In genomic region chr3:89419981-89420380, GRCm38 (mm10) we compare ENCODE assay signal across 8 mouse cellular contexts. TPM values are rescaled to one million over a fixed set of nuclear protein-coding genes. Genes with fewer than 3 reads are reported as not detected.
DNase-seq lines count a peak whose midpoint lies in the region; ATAC-seq and TF ChIP-seq lines count a peak whose summit lies in the region.

No protein-coding gene starts in this region.

- peak overlapping the region; percentile 80 for H3K4me3 ChIP-seq in heart, postnatal 0 days (ENCODE audit: low read depth, low read length)
- H3K4me3 ChIP-seq in brown adipose tissue, adult 24 weeks (ENCODE audit: insufficient read depth, low read depth, low read length), result peak overlapping the region; percentile 79
- peak overlapping the region; percentile 60 for H3K4me3 ChIP-seq in intestine, embryonic 16.5 days (ENCODE audit: low read length)
- H3K4me3 ChIP-seq in midbrain, embryonic 14.5 days (replicated peaks; ENCODE audit: low read depth, low read length), result peak overlapping the region; percentile 56

- no peak for DNase-seq in heart, postnatal 0 days (ENCODE audit: low spot score)
- DNase-seq in heart, postnatal 4 days, result no peak
- DNase-seq in midbrain, embryonic 14.5 days, result no peak
- no peak for DNase-seq in adrenal gland, adult 2 months
- DNase-seq in left cerebral cortex, postnatal 25 days (ENCODE audit: low spot score in 2 of 2), result no peak
- no peak for DNase-seq in thymus, adult 18-20 months

- no peak for TF ChIP-seq EP300 in heart, postnatal 0 days (IDR thresholded peaks at IDR 0.05; ENCODE audit: low read depth)

- peaks cover 26% of the 10 kb centered on the region for H3K36me3 ChIP-seq in heart, postnatal 0 days (replicated peaks; ENCODE audit: control insufficient read depth, insufficient read depth, low read length)
- peaks cover 10% of the 10 kb centered on the region for H3K36me3 ChIP-seq in intestine, embryonic 16.5 days (ENCODE audit: control insufficient read depth, insufficient read depth, low read length)
- peaks cover 6% of the 10 kb centered on the region; the same call in 1 of the 2 replicates for H3K36me3 ChIP-seq in midbrain, embryonic 14.5 days (ENCODE audit: control insufficient read depth, insufficient read depth, low read length)

- no peaks in the 10 kb centered on the region for H3K27me3 ChIP-seq in heart, postnatal 0 days (ENCODE audit: control insufficient read depth, insufficient read depth, low read length)
- no peaks in the 10 kb centered on the region for H3K27me3 ChIP-seq in intestine, embryonic 16.5 days (replicated peaks; ENCODE audit: control insufficient read depth, insufficient read depth, low read length)
- H3K27me3 ChIP-seq in midbrain, embryonic 14.5 days (ENCODE audit: control insufficient read depth, insufficient read depth, low read length), result no peaks in the 10 kb centered on the region

- peak overlapping the region; percentile 98 for H3K27ac ChIP-seq in heart, postnatal 0 days (ENCODE audit: low read depth)
- peak overlapping the region; percentile 98 for H3K27ac ChIP-seq in brown adipose tissue, adult 24 weeks (replicated peaks; ENCODE audit: low read depth, low read length)
- peak overlapping the region; percentile 98 for H3K27ac ChIP-seq in intestine, embryonic 16.5 days (ENCODE audit: low read length)
- no peak overlapping the region for H3K27ac ChIP-seq in midbrain, embryonic 14.5 days (replicated peaks; ENCODE audit: low read depth, low read length)

- intact Hi-C loops in left cerebral cortex, postnatal 25 days (cut with DNase I), result no loop called here

- peaks cover 12% of the 10 kb centered on the region; the same call in 1 of the 2 replicates for H3K4me1 ChIP-seq in heart, postnatal 0 days (ENCODE audit: control insufficient read depth, insufficient read depth)
- H3K4me1 ChIP-seq in brown adipose tissue, adult 24 weeks (ENCODE audit: control insufficient read depth, insufficient read depth, insufficient read length, low read length), result peaks cover 7% of the 10 kb centered on the region
- H3K4me1 ChIP-seq in intestine, embryonic 16.5 days (ENCODE audit: control insufficient read depth, insufficient read depth, low read length), result peaks cover 44% of the 10 kb centered on the region
- peaks cover 22% of the 10 kb centered on the region for H3K4me1 ChIP-seq in midbrain, embryonic 14.5 days (ENCODE audit: control insufficient read depth, insufficient read depth, low read length)

- no peak for ATAC-seq in heart, postnatal 0 days (ENCODE audit: insufficient read depth, low read depth)
- no peak for ATAC-seq in intestine, embryonic 16.5 days
- ATAC-seq in midbrain, embryonic 14.5 days (ENCODE audit: low FRiP score, low TSS enrichment), result no peak

- H3K9ac ChIP-seq in heart, postnatal 0 days (replicated peaks; ENCODE audit: low read depth, low read length), result peak overlapping the region; percentile 75
- peak overlapping the region; percentile 72 for H3K9ac ChIP-seq in intestine, embryonic 16.5 days (ENCODE audit: low read depth, low read length)
- H3K9ac ChIP-seq in midbrain, embryonic 14.5 days (replicated peaks; ENCODE audit: low read length), result no peak overlapping the region; the same call in 1 of the 2 replicates

- no peak for TF ChIP-seq CTCF in heart, postnatal 0 days (IDR thresholded peaks at IDR 0.05; ENCODE audit: low read depth)

- H3K4me2 ChIP-seq in heart, postnatal 0 days (ENCODE audit: low read depth, low read length), result peak overlapping the region; percentile 85
- peak overlapping the region; percentile 86 for H3K4me2 ChIP-seq in intestine, embryonic 16.5 days (ENCODE audit: low read depth, low read length)
- peak overlapping the region; percentile 93 for H3K4me2 ChIP-seq in midbrain, embryonic 14.5 days (ENCODE audit: low read length)

- 4% methylated on average over 3 of the region's 3 CpGs for WGBS in heart, postnatal 0 days
- 23% methylated on average over 3 of the region's 3 CpGs for WGBS in intestine, embryonic 16.5 days
- WGBS in midbrain, embryonic 14.5 days, result 37% methylated on average over 3 of the region's 3 CpGs

- H3K9me3 ChIP-seq in heart, postnatal 0 days (replicated peaks; ENCODE audit: control insufficient read depth, low read length), result no peaks in the 10 kb centered on the region
- no peaks in the 10 kb centered on the region for H3K9me3 ChIP-seq in intestine, embryonic 16.5 days (ENCODE audit: control insufficient read depth, low read length)
- H3K9me3 ChIP-seq in midbrain, embryonic 14.5 days (ENCODE audit: control insufficient read depth, low read length), result no peaks in the 10 kb centered on the region

RNA-seq across cellular contexts. Expression of gene Shc1, which starts 1.7 kb away (rescaled TPM):
- 82.1 and 125 TPM in 2 replicates for total RNA-seq in heart, postnatal 0 days (2014; rRNA removed; ENCODE audit: low replicate concordance)
- 35.0 and 35.8 TPM in 2 replicates for polyA plus RNA-seq in heart, postnatal 0 days (2015; fragmentation: Nextera tagmentation; extraction: Ambion mirVana)
- 10 to 100 TPM; 68.8 to 69.2 TPM for total RNA-seq in heart, postnatal 4 days (2021)
- 36.0 and 37.2 TPM in 2 replicates for polyA plus RNA-seq in brown adipose tissue, adult 24 weeks (2012; ENCODE audit: insufficient read depth, insufficient read length, missing spikeins)
- 85.4 and 89.1 TPM in 2 replicates for polyA plus RNA-seq in intestine, embryonic 16.5 days (2015; fragmentation: Nextera tagmentation; extraction: Ambion mirVana)
- 5.9 and 10.2 TPM in 2 replicates for polyA plus RNA-seq in midbrain, embryonic 14.5 days (2014; fragmentation: Nextera tagmentation; extraction: Ambion mirVana)
- total RNA-seq in adrenal gland, adult 2 months (2021), result 100 to 1,000 TPM in 1 of 2 experiments, 10 to 100 TPM in 1; 69.6 to 113 TPM
- 62.6 and 67.4 TPM in 2 replicates for polyA plus RNA-seq in adrenal gland, adult 2 months (2012; rRNA removed)
- total RNA-seq in left cerebral cortex, postnatal 25 days (2021), result 10 to 100 TPM; 10.7 to 14.6 TPM

RNA-seq across cellular contexts. Expression of gene Cks1b, which starts 1.8 kb away (rescaled TPM):
- 83.7 and 100 TPM in 2 replicates for total RNA-seq in heart, postnatal 0 days (2014; rRNA removed; ENCODE audit: low replicate concordance)
- 127 and 129 TPM in 2 replicates for polyA plus RNA-seq in heart, postnatal 0 days (2015; fragmentation: Nextera tagmentation; extraction: Ambion mirVana)
- 10 to 100 TPM; 62.8 to 64.3 TPM for total RNA-seq in heart, postnatal 4 days (2021)
- polyA plus RNA-seq in brown adipose tissue, adult 24 weeks (2012; ENCODE audit: insufficient read depth, insufficient read length, missing spikeins), result 5.9 and 10.9 TPM in 2 replicates
- polyA plus RNA-seq in intestine, embryonic 16.5 days (2015; fragmentation: Nextera tagmentation; extraction: Ambion mirVana), result 269 and 311 TPM in 2 replicates
- 103 and 115 TPM in 2 replicates for polyA plus RNA-seq in midbrain, embryonic 14.5 days (2014; fragmentation: Nextera tagmentation; extraction: Ambion mirVana)
- total RNA-seq in adrenal gland, adult 2 months (2021), result 10 to 100 TPM; 17.3 to 21.5 TPM
- polyA plus RNA-seq in adrenal gland, adult 2 months (2012; rRNA removed), result 9.3 and 9.7 TPM in 2 replicates
- 1 to 10 TPM; 1.9 to 3.1 TPM for total RNA-seq in left cerebral cortex, postnatal 25 days (2021)

RNA-seq across cellular contexts. Expression of gene Flad1, which starts 8.3 kb away (rescaled TPM):
- 50.9 and 79.3 TPM in 2 replicates for total RNA-seq in heart, postnatal 0 days (2014; rRNA removed; ENCODE audit: low replicate concordance)
- polyA plus RNA-seq in heart, postnatal 0 days (2015; fragmentation: Nextera tagmentation; extraction: Ambion mirVana), result 46.6 and 50.8 TPM in 2 replicates
- total RNA-seq in heart, postnatal 4 days (2021), result 10 to 100 TPM; 30.7 to 33.0 TPM
- 33.4 and 60.7 TPM in 2 replicates for polyA plus RNA-seq in brown adipose tissue, adult 24 weeks (2012; ENCODE audit: insufficient read depth, insufficient read length, missing spikeins)
- 44.5 and 53.2 TPM in 2 replicates for polyA plus RNA-seq in intestine, embryonic 16.5 days (2015; fragmentation: Nextera tagmentation; extraction: Ambion mirVana)
- polyA plus RNA-seq in midbrain, embryonic 14.5 days (2014; fragmentation: Nextera tagmentation; extraction: Ambion mirVana), result 34.8 and 34.9 TPM in 2 replicates
- total RNA-seq in adrenal gland, adult 2 months (2021), result 10 to 100 TPM; 32.2 to 50.7 TPM
- 33.2 and 45.2 TPM in 2 replicates for polyA plus RNA-seq in adrenal gland, adult 2 months (2012; rRNA removed)
- 10 to 100 TPM; 32.6 to 32.9 TPM for total RNA-seq in left cerebral cortex, postnatal 25 days (2021)

RNA-seq across cellular contexts. Expression of gene Pygo2, which starts 10.0 kb away (rescaled TPM):
- total RNA-seq in heart, postnatal 0 days (2014; rRNA removed; ENCODE audit: low replicate concordance), result 24.1 and 49.8 TPM in 2 replicates
- polyA plus RNA-seq in heart, postnatal 0 days (2015; fragmentation: Nextera tagmentation; extraction: Ambion mirVana), result 9.6 and 10.4 TPM in 2 replicates
- total RNA-seq in heart, postnatal 4 days (2021), result 10 to 100 TPM; 20.3 to 22.1 TPM
- polyA plus RNA-seq in brown adipose tissue, adult 24 weeks (2012; ENCODE audit: insufficient read depth, insufficient read length, missing spikeins), result 4.6 and 13.0 TPM in 2 replicates
- polyA plus RNA-seq in intestine, embryonic 16.5 days (2015; fragmentation: Nextera tagmentation; extraction: Ambion mirVana), result 24.8 and 25.7 TPM in 2 replicates
- 43.4 and 50.6 TPM in 2 replicates for polyA plus RNA-seq in midbrain, embryonic 14.5 days (2014; fragmentation: Nextera tagmentation; extraction: Ambion mirVana)
- 10 to 100 TPM; 31.8 to 44.5 TPM for total RNA-seq in adrenal gland, adult 2 months (2021)
- 166 and 181 TPM in 2 replicates for polyA plus RNA-seq in adrenal gland, adult 2 months (2012; rRNA removed)
- 10 to 100 TPM; 51.6 to 60.2 TPM for total RNA-seq in left cerebral cortex, postnatal 25 days (2021)

RNA-seq across cellular contexts. Expression of gene Pbxip1, which starts 16.5 kb away (rescaled TPM):
- 73.2 and 81.0 TPM in 2 replicates for total RNA-seq in heart, postnatal 0 days (2014; rRNA removed; ENCODE audit: low replicate concordance)
- 75.7 and 84.4 TPM in 2 replicates for polyA plus RNA-seq in heart, postnatal 0 days (2015; fragmentation: Nextera tagmentation; extraction: Ambion mirVana)
- total RNA-seq in heart, postnatal 4 days (2021), result 10 to 100 TPM; 66.0 to 73.8 TPM
- polyA plus RNA-seq in brown adipose tissue, adult 24 weeks (2012; ENCODE audit: insufficient read depth, insufficient read length, missing spikeins), result 18.9 and 25.8 TPM in 2 replicates
- 45.1 and 46.6 TPM in 2 replicates for polyA plus RNA-seq in intestine, embryonic 16.5 days (2015; fragmentation: Nextera tagmentation; extraction: Ambion mirVana)
- polyA plus RNA-seq in midbrain, embryonic 14.5 days (2014; fragmentation: Nextera tagmentation; extraction: Ambion mirVana), result 7.6 and 9.7 TPM in 2 replicates
- total RNA-seq in adrenal gland, adult 2 months (2021), result 10 to 100 TPM; 38.4 to 70.0 TPM
- 37.5 and 43.3 TPM in 2 replicates for polyA plus RNA-seq in adrenal gland, adult 2 months (2012; rRNA removed)
- 10 to 100 TPM; 37.5 to 38.6 TPM for total RNA-seq in left cerebral cortex, postnatal 25 days (2021)
